Mouse (Mus musculus): ENCODE data around the gene Psip1. TPM values are rescaled to one million over a fixed set of nuclear protein-coding genes. Genes with fewer than 3 reads are reported as not detected.

The Psip1 gene
- polyA plus RNA-seq, 1 experiment from 2014 or later: 146 TPM

DNA sequence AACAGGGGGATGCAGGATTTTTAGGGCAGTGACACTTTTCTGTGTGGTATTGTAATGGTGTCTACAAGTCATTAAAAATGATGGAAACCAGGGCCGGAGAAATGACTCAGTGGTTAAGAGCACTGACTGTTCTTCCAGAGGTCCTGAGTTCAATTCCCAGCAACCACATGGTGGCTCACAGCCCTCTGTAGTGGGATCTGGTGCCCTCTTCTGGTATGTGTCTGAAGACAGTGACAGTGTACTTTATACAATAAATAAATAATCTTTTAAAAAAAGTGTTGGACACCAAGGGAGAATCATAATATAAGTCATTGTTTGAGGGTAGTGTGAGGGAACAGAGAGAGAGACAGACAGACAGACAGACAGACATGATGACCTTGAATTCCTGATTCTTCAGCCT is 6.9 kb upstream of the Psip1 start:
- Histone ChIP-seq H3K9ac (ENCODE audit: low read depth, low read length) (no peak overlapping the region), H3K4me2 (ENCODE audit: low read depth, low read length) (no peak overlapping the region), H3K9me3 (ENCODE audit: control insufficient read depth, low read length) (no peaks in the 10 kb centered on the region), H3K27ac (replicated peaks; ENCODE audit: low read depth, low read length) (no peak overlapping the region), H3K4me3 (ENCODE audit: low read depth, low read length) (no peak overlapping the region), H3K27me3 (replicated peaks; ENCODE audit: control insufficient read depth, insufficient read depth, low read length) (no peaks in the 10 kb centered on the region), H3K4me1 (ENCODE audit: control insufficient read depth, insufficient read depth, low read length) (no peaks in the 10 kb centered on the region; the same call in 1 of the 2 replicates), H3K36me3 (ENCODE audit: control insufficient read depth, insufficient read depth, low read length) (no peaks in the 10 kb centered on the region)
- DNase-seq (ENCODE audit: low spot score): no peak
- 83% methylated on average over 1 of the region's 1 CpGs for WGBS
- ATAC-seq (ENCODE audit: low read depth): no peak

DNA sequence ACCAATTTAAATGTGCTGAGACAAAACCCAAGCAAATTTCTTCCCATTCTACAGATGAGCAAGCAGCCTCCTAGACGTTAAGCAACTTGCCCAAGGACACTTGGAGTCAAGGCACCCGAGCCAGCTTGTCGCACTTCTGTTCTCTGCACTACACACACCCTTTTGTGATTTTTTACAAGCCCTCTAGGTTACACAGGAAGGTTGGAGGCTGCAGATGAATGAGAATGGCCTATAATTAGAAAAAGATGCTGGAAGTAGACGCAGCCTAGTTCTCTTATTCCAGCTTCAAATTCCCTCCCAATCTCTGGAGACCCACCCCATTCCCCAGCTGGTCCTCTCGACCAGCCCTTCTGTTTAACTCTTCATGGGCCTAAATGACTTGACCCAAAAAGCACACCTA is 2.9 kb upstream of the Psip1 start:
- DNase-seq (ENCODE audit: low spot score): peak; percentile 54

DNA sequence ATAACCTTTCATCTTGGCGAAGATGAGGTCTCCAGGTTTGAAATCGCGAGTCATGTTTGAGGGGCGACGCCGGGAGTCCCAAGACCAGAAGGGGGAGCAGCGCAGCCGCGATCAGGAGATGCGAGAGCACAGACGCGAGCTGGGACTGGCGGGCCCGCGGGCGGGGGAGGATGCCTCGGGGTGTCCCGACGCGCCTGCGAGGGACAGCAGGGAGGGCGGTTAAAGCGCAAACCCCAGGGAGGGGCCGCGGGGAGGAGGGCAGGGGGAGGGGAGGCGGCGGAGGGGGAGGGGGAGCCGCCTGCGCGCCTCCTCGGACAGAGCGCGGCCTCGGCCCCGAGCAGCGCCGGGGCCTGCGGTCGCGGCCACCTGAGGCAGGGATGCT is 533 bp downstream of the Psip1 start:
- peak overlapping the region; percentile 97 for H3K4me3 ChIP-seq (ENCODE audit: low read depth, low read length)
- peak overlapping the region; percentile 99 for H3K27ac ChIP-seq (replicated peaks; ENCODE audit: low read depth, low read length)
- H3K4me1 ChIP-seq (ENCODE audit: control insufficient read depth, insufficient read depth, low read length): peaks cover 11% of the 10 kb centered on the region; the same call in 1 of the 2 replicates
- H3K36me3 ChIP-seq (ENCODE audit: control insufficient read depth, insufficient read depth, low read length): peaks cover 35% of the 10 kb centered on the region
- H3K9me3 ChIP-seq (ENCODE audit: control insufficient read depth, low read length): no peaks in the 10 kb centered on the region
- H3K9ac ChIP-seq (ENCODE audit: low read depth, low read length): peak overlapping the region; percentile 89
- H3K27me3 ChIP-seq (replicated peaks; ENCODE audit: control insufficient read depth, insufficient read depth, low read length): no peaks in the 10 kb centered on the region
- peak overlapping the region; percentile 84 for H3K4me2 ChIP-seq (ENCODE audit: low read depth, low read length)
- WGBS: 0% methylated on average over 12 of the region's 40 CpGs
- ATAC-seq (ENCODE audit: low read depth) (peak; percentile 75), DNase-seq (ENCODE audit: low spot score) (peak; percentile 96)

More for the DNA sequence above, 2.9 kb upstream of the Psip1 start:
- Histone ChIP-seq H3K27me3 (replicated peaks; ENCODE audit: control insufficient read depth, insufficient read depth, low read length) (no peaks in the 10 kb centered on the region), H3K4me1 (ENCODE audit: control insufficient read depth, insufficient read depth, low read length) (peaks cover 11% of the 10 kb centered on the region; the same call in 1 of the 2 replicates), H3K27ac (replicated peaks; ENCODE audit: low read depth, low read length) (peak overlapping the region; percentile 52; the same call in 1 of the 2 replicates), H3K9ac (ENCODE audit: low read depth, low read length) (no peak overlapping the region), H3K36me3 (ENCODE audit: control insufficient read depth, insufficient read depth, low read length) (peaks cover 5% of the 10 kb centered on the region; the same call in 1 of the 2 replicates), H3K4me2 (ENCODE audit: low read depth, low read length) (no peak overlapping the region), H3K9me3 (ENCODE audit: control insufficient read depth, low read length) (no peaks in the 10 kb centered on the region), H3K4me3 (ENCODE audit: low read depth, low read length) (no peak overlapping the region)
- no peak for ATAC-seq (ENCODE audit: low read depth)
- 17% methylated on average over 5 of the region's 5 CpGs for whole genome bisulfite sequencing

DNA sequence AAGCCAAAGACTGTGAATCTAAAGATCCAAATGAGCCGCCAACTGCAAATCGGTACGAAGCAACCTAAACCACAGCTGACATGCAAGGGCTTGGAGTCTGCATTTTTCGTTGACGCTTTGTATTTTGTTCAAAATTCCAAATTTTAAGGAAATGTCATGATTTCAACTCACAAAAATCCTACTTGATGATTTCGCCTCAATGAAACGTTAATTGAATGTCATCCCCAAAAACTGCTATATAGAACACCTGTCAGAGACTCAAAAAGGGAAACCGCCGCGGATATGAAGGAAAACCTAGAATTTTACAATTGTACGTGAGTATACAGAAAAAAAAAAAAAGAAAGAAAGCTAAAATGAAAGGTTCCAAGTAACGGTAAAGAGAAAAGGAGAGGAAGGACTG is 1.0 kb downstream of the Psip1 start:
- peaks cover 38% of the 10 kb centered on the region for H3K36me3 ChIP-seq (ENCODE audit: control insufficient read depth, insufficient read depth, low read length)
- no peaks in the 10 kb centered on the region for H3K27me3 ChIP-seq (replicated peaks; ENCODE audit: control insufficient read depth, insufficient read depth, low read length)
- H3K9ac ChIP-seq (ENCODE audit: low read depth, low read length): peak overlapping the region; percentile 89
- H3K9me3 ChIP-seq (ENCODE audit: control insufficient read depth, low read length): no peaks in the 10 kb centered on the region
- no peak for ATAC-seq (ENCODE audit: low read depth)
- peak overlapping the region; percentile 84 for H3K4me2 ChIP-seq (ENCODE audit: low read depth, low read length)
- WGBS: 17% methylated on average over 12 of the region's 12 CpGs
- DNase-seq (ENCODE audit: low spot score): no peak
- H3K4me3 ChIP-seq (ENCODE audit: low read depth, low read length): peak overlapping the region; percentile 97
- H3K27ac ChIP-seq (replicated peaks; ENCODE audit: low read depth, low read length): peak overlapping the region; percentile 99; the same call in 1 of the 2 replicates
- H3K4me1 ChIP-seq (ENCODE audit: control insufficient read depth, insufficient read depth, low read length): peaks cover 11% of the 10 kb centered on the region; the same call in 1 of the 2 replicates

DNA sequence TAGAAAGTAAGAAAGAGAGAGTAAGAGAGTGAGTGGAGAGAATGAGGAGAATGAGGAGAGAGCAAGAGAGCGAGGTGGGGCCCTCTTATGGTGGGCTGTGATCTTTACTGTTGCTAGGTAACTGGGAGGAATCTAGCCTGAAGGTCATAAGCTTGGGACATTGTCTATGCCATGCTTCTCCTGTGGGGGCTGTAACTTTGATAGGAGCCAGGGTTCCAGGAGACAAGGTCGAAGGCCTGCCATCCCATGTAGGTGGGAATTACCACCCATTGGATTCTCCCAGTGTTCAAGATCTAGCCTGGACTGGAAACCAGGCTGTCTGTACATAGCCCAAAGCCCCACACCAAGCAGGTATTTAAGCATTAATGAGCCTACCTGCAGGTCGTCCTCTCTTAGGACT is 18.1 kb downstream of the Psip1 start:
- Histone ChIP-seq H3K36me3 (ENCODE audit: control insufficient read depth, insufficient read depth, low read length) (peaks cover 88% of the 10 kb centered on the region), H3K9ac (ENCODE audit: low read depth, low read length) (no peak overlapping the region)
- 87% methylated on average over 3 of the region's 3 CpGs for WGBS

DNA sequence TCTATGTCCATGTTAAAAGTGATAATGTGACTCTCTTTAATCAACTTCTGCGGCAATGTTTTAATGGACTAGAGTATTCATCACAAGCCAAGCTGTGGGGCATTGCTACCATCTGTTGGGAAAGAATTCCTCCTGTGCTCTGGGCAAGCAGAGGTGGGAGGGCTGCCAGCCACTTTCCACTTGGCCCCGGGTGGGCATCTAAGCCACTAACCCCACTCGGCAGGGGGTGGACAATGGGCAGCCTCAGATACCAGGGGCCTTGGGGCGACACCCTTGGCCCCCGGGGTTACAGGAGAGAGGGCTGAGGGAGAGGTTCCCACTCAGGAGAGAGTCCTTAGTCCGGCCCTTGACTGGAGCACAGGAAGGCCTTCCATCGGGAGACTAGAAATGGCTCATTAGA is 18.6 kb downstream of the Psip1 start:
- Histone ChIP-seq H3K9me3 (ENCODE audit: control insufficient read depth, low read length) (no peaks in the 10 kb centered on the region), H3K36me3 (ENCODE audit: control insufficient read depth, insufficient read depth, low read length) (peaks cover 88% of the 10 kb centered on the region), H3K4me2 (ENCODE audit: low read depth, low read length) (no peak overlapping the region), H3K4me1 (ENCODE audit: control insufficient read depth, insufficient read depth, low read length) (no peaks in the 10 kb centered on the region), H3K27me3 (replicated peaks; ENCODE audit: control insufficient read depth, insufficient read depth, low read length) (no peaks in the 10 kb centered on the region), H3K9ac (ENCODE audit: low read depth, low read length) (no peak overlapping the region), H3K27ac (replicated peaks; ENCODE audit: low read depth, low read length) (no peak overlapping the region), H3K4me3 (ENCODE audit: low read depth, low read length) (no peak overlapping the region)
- 92% methylated on average over 7 of the region's 7 CpGs for WGBS
- DNase-seq (ENCODE audit: low spot score) (no peak), ATAC-seq (ENCODE audit: low read depth) (no peak)

More for the DNA sequence above, 18.1 kb downstream of the Psip1 start:
- H3K9me3 ChIP-seq (ENCODE audit: control insufficient read depth, low read length): no peaks in the 10 kb centered on the region
- no peak for DNase-seq (ENCODE audit: low spot score)
- ATAC-seq (ENCODE audit: low read depth): no peak
- no peaks in the 10 kb centered on the region for H3K27me3 ChIP-seq (replicated peaks; ENCODE audit: control insufficient read depth, insufficient read depth, low read length)
- H3K4me1 ChIP-seq (ENCODE audit: control insufficient read depth, insufficient read depth, low read length): no peaks in the 10 kb centered on the region
- no peak overlapping the region for H3K4me2 ChIP-seq (ENCODE audit: low read depth, low read length)
- no peak overlapping the region for H3K4me3 ChIP-seq (ENCODE audit: low read depth, low read length)
- no peak overlapping the region for H3K27ac ChIP-seq (replicated peaks; ENCODE audit: low read depth, low read length)

DNA sequence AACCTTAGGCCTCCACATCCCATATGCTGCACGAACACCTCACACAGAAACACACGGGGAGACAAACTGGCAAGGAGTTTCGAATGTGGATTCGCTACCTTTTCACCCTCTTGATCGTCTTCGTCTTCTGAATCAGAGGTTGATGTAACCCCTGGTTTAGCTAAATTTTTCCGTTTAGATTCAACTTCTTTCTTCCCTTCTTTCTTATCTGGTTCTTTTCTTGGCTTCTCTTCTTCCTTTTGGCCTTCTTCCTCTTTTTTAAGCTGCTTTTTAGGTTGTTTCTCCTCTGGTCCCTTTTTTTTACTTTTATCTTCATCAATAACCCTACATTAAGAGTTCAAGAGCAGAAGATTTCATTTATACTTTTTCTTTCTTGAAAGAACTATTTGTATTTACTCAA is 21.4 kb downstream of the Psip1 start:
- WGBS: 96% methylated on average over 7 of the region's 7 CpGs
- Histone ChIP-seq H3K9ac (ENCODE audit: low read depth, low read length) (no peak overlapping the region), H3K27me3 (replicated peaks; ENCODE audit: control insufficient read depth, insufficient read depth, low read length) (no peaks in the 10 kb centered on the region), H3K27ac (replicated peaks; ENCODE audit: low read depth, low read length) (no peak overlapping the region), H3K36me3 (ENCODE audit: control insufficient read depth, insufficient read depth, low read length) (peaks cover 78% of the 10 kb centered on the region), H3K4me3 (ENCODE audit: low read depth, low read length) (no peak overlapping the region), H3K9me3 (ENCODE audit: control insufficient read depth, low read length) (no peaks in the 10 kb centered on the region), H3K4me1 (ENCODE audit: control insufficient read depth, insufficient read depth, low read length) (no peaks in the 10 kb centered on the region), H3K4me2 (ENCODE audit: low read depth, low read length) (no peak overlapping the region)
- DNase-seq (ENCODE audit: low spot score): no peak
- no peak for ATAC-seq (ENCODE audit: low read depth)

DNA sequence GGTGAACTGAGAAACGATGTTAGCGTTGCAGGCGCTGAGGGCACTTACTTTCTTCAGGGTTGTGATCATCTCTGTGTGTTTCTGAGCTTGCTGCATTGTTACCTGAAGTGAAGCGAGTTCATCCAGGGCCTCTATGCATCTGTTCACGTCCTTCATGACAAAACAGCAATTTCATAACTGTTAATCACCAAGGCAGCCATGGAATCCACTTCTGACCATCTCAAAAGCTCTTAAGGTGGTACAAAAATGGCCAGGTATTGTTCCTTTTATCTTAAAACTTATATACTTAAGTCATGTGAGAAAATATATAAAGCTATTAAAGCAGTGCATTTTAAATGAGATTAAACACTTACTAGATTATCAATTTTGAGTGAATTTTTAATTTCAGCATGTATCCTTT is 26.2 kb downstream of the Psip1 start:
- Histone ChIP-seq H3K9ac (ENCODE audit: low read depth, low read length) (no peak overlapping the region), H3K27me3 (replicated peaks; ENCODE audit: control insufficient read depth, insufficient read depth, low read length) (no peaks in the 10 kb centered on the region), H3K4me3 (ENCODE audit: low read depth, low read length) (no peak overlapping the region), H3K27ac (replicated peaks; ENCODE audit: low read depth, low read length) (no peak overlapping the region), H3K4me2 (ENCODE audit: low read depth, low read length) (no peak overlapping the region), H3K36me3 (ENCODE audit: control insufficient read depth, insufficient read depth, low read length) (peaks cover 80% of the 10 kb centered on the region), H3K4me1 (ENCODE audit: control insufficient read depth, insufficient read depth, low read length) (no peaks in the 10 kb centered on the region), H3K9me3 (ENCODE audit: control insufficient read depth, low read length) (no peaks in the 10 kb centered on the region)
- no peak for DNase-seq (ENCODE audit: low spot score)
- 90% methylated on average over 5 of the region's 5 CpGs for WGBS
- no peak for ATAC-seq (ENCODE audit: low read depth)

DNA sequence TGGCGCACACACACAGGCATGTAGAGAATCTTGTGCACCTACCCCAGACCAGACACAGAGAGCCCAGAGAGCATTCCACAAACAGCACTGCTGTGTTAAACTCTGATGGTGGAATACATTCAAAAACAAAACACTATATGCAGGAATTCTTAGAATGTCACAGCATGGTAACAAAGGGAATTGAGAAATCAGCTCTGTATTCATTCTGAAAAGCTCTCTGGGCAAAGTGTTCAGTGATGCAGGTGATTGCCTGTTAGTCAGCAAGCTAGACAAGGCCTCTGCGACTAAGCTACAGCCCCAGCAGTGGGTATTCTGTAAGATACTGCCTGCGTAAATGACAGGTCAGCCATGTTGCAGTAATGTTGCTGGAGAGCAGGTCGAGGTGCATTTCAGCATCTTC is 35.5 kb downstream of the Psip1 start:
- ATAC-seq (ENCODE audit: low read depth): no peak
- Histone ChIP-seq H3K27ac (replicated peaks; ENCODE audit: low read depth, low read length) (no peak overlapping the region), H3K4me2 (ENCODE audit: low read depth, low read length) (no peak overlapping the region), H3K4me1 (ENCODE audit: control insufficient read depth, insufficient read depth, low read length) (no peaks in the 10 kb centered on the region), H3K4me3 (ENCODE audit: low read depth, low read length) (no peak overlapping the region), H3K9ac (ENCODE audit: low read depth, low read length) (no peak overlapping the region), H3K9me3 (ENCODE audit: control insufficient read depth, low read length) (no peaks in the 10 kb centered on the region), H3K27me3 (replicated peaks; ENCODE audit: control insufficient read depth, insufficient read depth, low read length) (no peaks in the 10 kb centered on the region), H3K36me3 (ENCODE audit: control insufficient read depth, insufficient read depth, low read length) (peaks cover 66% of the 10 kb centered on the region)
- DNase-seq (ENCODE audit: low spot score): no peak
- 92% methylated on average over 4 of the region's 4 CpGs for WGBS

Data from embryonic facial prominence, embryonic 14.5 days (tissue).